Mouse (Mus musculus): ENCODE measurements at regions not wholly inside any gene's neighbourhood (a gene's known extent, or its start where the extent isn't known, plus 50 kb on each side); places are given as distances from the start of the nearest gene placed in this dataset.

GRCm38 (mm10) chr9:71030203-71030921 lies 78.3 kb upstream of the Lipc start:
- TF ChIP-seq CTCF (IDR thresholded peaks at IDR 0.05; ENCODE audit: extremely low read depth, insufficient read depth, insufficient read length, insufficient replicate concordance) (no peak), POLR2A (IDR thresholded peaks at IDR 0.05; ENCODE audit: low read depth, low read length) (no peak)
